Mouse (Mus musculus): ENCODE results near the gene Rad9b. TPM values are rescaled to one million over a fixed set of nuclear protein-coding genes. Genes with fewer than 3 reads are reported as not detected.

Rad9b gene
- polyA plus RNA-seq, 1 experiment from 2014 or later: 5.9 TPM

GRCm38 (mm10) chr5:122288147-122288811 is 65.8 kb downstream of the Rad9b start:
- no peak for TF ChIP-seq CTCF (IDR thresholded peaks at IDR 0.05)
- no peaks in the 10 kb centered on the region for H3K27me3 ChIP-seq
- DNase-seq (ENCODE audit: low read depth, low spot score): no peak
- in situ Hi-C loops (cut with MboI; ENCODE audit: low pct_unique_long_range_greater_than_20kb): loop anchor here (25.0 kb wide), 1 partner anchor 849 kb away; the partner anchor contains the start of genes Rhof and Setd1b
- CTCF ChIA-PET: interaction anchor here (0.8 to 2.9 kb wide), 6 partner anchors 10 to 56 kb away, joined by 3 to 18 read pairs (median 3); no protein-coding TSS in a partner anchor
- ATAC-seq: no peak
- POLR2A ChIA-PET: interaction anchor here (0.7 to 1.5 kb wide), 3 partner anchors 12 to 1776 kb away, joined by 3 to 6 read pairs (median 3); no protein-coding TSS in a partner anchor

GRCm38 (mm10) chr5:122287026-122287425 is 67.0 kb downstream of the Rad9b start:
- in situ Hi-C loops (cut with MboI; ENCODE audit: low pct_unique_long_range_greater_than_20kb): loop anchor here (25.0 kb wide), 1 partner anchor 850 kb away; the partner anchor contains the start of genes Rhof and Setd1b
- H3K27me3 ChIP-seq: no peaks in the 10 kb centered on the region
- DNase-seq (ENCODE audit: low read depth, low spot score) (no peak), ATAC-seq (no peak)
- no peak for TF ChIP-seq CTCF (IDR thresholded peaks at IDR 0.05)
- ChIA-PET CTCF (interaction anchor here (0.8 to 2.9 kb wide), 7 partner anchors 9 to 58 kb away, joined by 3 to 18 read pairs (median 3); no protein-coding TSS in a partner anchor), POLR2A (interaction anchor here (1.1 to 3.0 kb wide), 3 partner anchors 9 to 13 kb away, joined by 5 to 18 read pairs (median 6); no protein-coding TSS in a partner anchor)

GRCm38 (mm10) chr5:122286191-122286590 is 67.8 kb downstream of the Rad9b start:
- in situ Hi-C loops (cut with MboI; ENCODE audit: low pct_unique_long_range_greater_than_20kb): loop anchor here (25.0 kb wide), 1 partner anchor 851 kb away; the partner anchor contains the start of genes Rhof and Setd1b
- DNase-seq (ENCODE audit: low read depth, low spot score): no peak
- TF ChIP-seq CTCF (IDR thresholded peaks at IDR 0.05): no peak
- CTCF ChIA-PET: interaction anchor here (1.0 to 2.9 kb wide), 7 partner anchors 8 to 58 kb away, joined by 3 to 18 read pairs (median 4); no protein-coding TSS in a partner anchor
- POLR2A ChIA-PET: interaction anchor here (0.6 to 3.0 kb wide), 4 partner anchors 10 to 1875 kb away, joined by 4 to 18 read pairs (median 11); no protein-coding TSS in a partner anchor
- no peak for ATAC-seq
- no peaks in the 10 kb centered on the region for H3K27me3 ChIP-seq

GRCm38 (mm10) chr5:122285767-122286150 is 68.3 kb downstream of the Rad9b start:
- TF ChIP-seq CTCF (IDR thresholded peaks at IDR 0.05): no peak
- in situ Hi-C loops (cut with MboI; ENCODE audit: low pct_unique_long_range_greater_than_20kb): loop anchor here (25.0 kb wide), 1 partner anchor 852 kb away; the partner anchor contains the start of genes Rhof and Setd1b
- CTCF ChIA-PET: interaction anchor here (0.9 to 2.9 kb wide), 7 partner anchors 8 to 59 kb away, joined by 3 to 18 read pairs (median 4); no protein-coding TSS in a partner anchor
- DNase-seq (ENCODE audit: low read depth, low spot score): no peak
- POLR2A ChIA-PET: interaction anchor here (0.6 to 3.0 kb wide), 6 partner anchors 10 to 1875 kb away, joined by 4 to 18 read pairs (median 6); no protein-coding TSS in a partner anchor
- no peaks in the 10 kb centered on the region for H3K27me3 ChIP-seq
- no peak for ATAC-seq

GRCm38 (mm10) chr5:122285029-122285766 is 68.8 kb downstream of the Rad9b start:
- in situ Hi-C loops (cut with MboI; ENCODE audit: low pct_unique_long_range_greater_than_20kb): loop anchor here (25.0 kb wide), 1 partner anchor 852 kb away; the partner anchor contains the start of genes Rhof and Setd1b
- CTCF ChIA-PET: interaction anchor here (0.9 to 2.9 kb wide), 7 partner anchors 9 to 59 kb away, joined by 3 to 18 read pairs (median 4); no protein-coding TSS in a partner anchor

GRCm38 (mm10) chr5:122284183-122285028 is 69.6 kb downstream of the Rad9b start, which contains the start of gene Pptc7:
TSS of gene Pptc7 (plus strand) at chr5:122284365.
- no peaks in the 10 kb centered on the region for H3K27me3 ChIP-seq

More at GRCm38 (mm10) chr5:122285029-122285766, 68.8 kb downstream of the Rad9b start:
- no peak for TF ChIP-seq CTCF (IDR thresholded peaks at IDR 0.05)
- ATAC-seq (peak; percentile 33), DNase-seq (ENCODE audit: low read depth, low spot score) (no peak)
- POLR2A ChIA-PET: interaction anchor here (0.6 to 3.0 kb wide), 6 partner anchors 10 to 1876 kb away, joined by 4 to 18 read pairs (median 6); no protein-coding TSS in a partner anchor
- no peaks in the 10 kb centered on the region for H3K27me3 ChIP-seq

GRCm38 (mm10) chr5:122283828-122284182 is 70.2 kb downstream of the Rad9b start:
- ATAC-seq (no peak), DNase-seq (ENCODE audit: low read depth, low spot score) (no peak)
- CTCF ChIA-PET: interaction anchor here (1.0 kb wide), 1 partner anchor 11 kb away, joined by 3 read pairs; no protein-coding TSS in a partner anchor
- no peaks in the 10 kb centered on the region for H3K27me3 ChIP-seq
- in situ Hi-C loops (cut with MboI; ENCODE audit: low pct_unique_long_range_greater_than_20kb): loop anchor here (25.0 kb wide), 1 partner anchor 853 kb away; the partner anchor contains the start of genes Rhof and Setd1b
- no peak for TF ChIP-seq CTCF (IDR thresholded peaks at IDR 0.05)
- POLR2A ChIA-PET: no interaction called here

More at GRCm38 (mm10) chr5:122284183-122285028, 69.6 kb downstream of the Rad9b start, which contains the start of gene Pptc7:
- no peak for DNase-seq (ENCODE audit: low read depth, low spot score)
- no peak for TF ChIP-seq CTCF (IDR thresholded peaks at IDR 0.05)
- in situ Hi-C loops (cut with MboI; ENCODE audit: low pct_unique_long_range_greater_than_20kb): loop anchor here (25.0 kb wide), 1 partner anchor 853 kb away; the partner anchor contains the start of genes Rhof and Setd1b
- ChIA-PET CTCF (interaction anchor here (0.9 to 2.2 kb wide), 3 partner anchors 10 to 25 kb away, joined by 3 to 4 read pairs (median 3); no protein-coding TSS in a partner anchor), POLR2A (interaction anchor here (0.9 to 3.0 kb wide), 3 partner anchors 11 to 16 kb away, joined by 6 to 18 read pairs (median 6); no protein-coding TSS in a partner anchor)
- ATAC-seq: peak; percentile 65

GRCm38 (mm10) chr5:122280827-122281462 is 73.1 kb downstream of the Rad9b start:
- in situ Hi-C loops (cut with MboI; ENCODE audit: low pct_unique_long_range_greater_than_20kb): loop anchor here (25.0 kb wide), 1 partner anchor 856 kb away; the partner anchor contains the start of genes Rhof and Setd1b
- CTCF ChIA-PET: interaction anchor here (1.0 to 2.8 kb wide), 6 partner anchors 13 to 63 kb away, joined by 3 to 11 read pairs (median 5); no protein-coding TSS in a partner anchor
- no peak for DNase-seq (ENCODE audit: low read depth, low spot score)

More at GRCm38 (mm10) chr5:122280827-122281462, 73.1 kb downstream of the Rad9b start:
- no peaks in the 10 kb centered on the region for H3K27me3 ChIP-seq
- no peak for TF ChIP-seq CTCF (IDR thresholded peaks at IDR 0.05)
- ATAC-seq: no peak
- POLR2A ChIA-PET: no interaction called here
